Mouse (Mus musculus) megakaryocyte, embryonic 14.5 days (primary cell): ENCODE measurements around the gene Ncor2. TPM values are rescaled to one million over a fixed set of nuclear protein-coding genes. Genes with fewer than 3 reads are reported as not detected.
A peak's percentile ranks its signal among the peaks of the same experiment; 100 is the strongest.

ENCODE experiments used
- H3K27me3 ChIP-seq: replicated peaks from 2 replicates; pipeline ENCODE3; 2012; ENCODE audit warnings: inconsistent platforms
- H3K36me3 ChIP-seq: replicated peaks from 2 replicates; pipeline ENCODE3; 2012; ENCODE audit warnings: low read length, inconsistent platforms, mixed read lengths
- H3K4me1 ChIP-seq: 2 replicates; pipeline ENCODE4 v1.6.1; 2012; ENCODE audit warnings: inconsistent platforms
- H3K4me3 ChIP-seq: replicated peaks from 2 replicates; pipeline ENCODE3; 2012; ENCODE audit warnings: moderate library complexity, mild to moderate bottlenecking, inconsistent platforms
- H3K9me3 ChIP-seq: 2 replicates; pipeline ENCODE4 v1.6.1; 2012; ENCODE audit warnings: inconsistent platforms
- FLI1 ChIP-seq: IDR thresholded peaks from 2 replicates; pipeline ENCODE4 v1.6.1; 2012; ENCODE audit warnings: low read length, inconsistent platforms, mixed read lengths
- GATA1 ChIP-seq: IDR thresholded peaks from 3 replicates; pipeline ENCODE4 v1.6.1; 2012; ENCODE audit warnings: mixed read lengths, low read length, inconsistent platforms, borderline replicate concordance
- polyA plus RNA-seq: library from polyadenylated mRNA; stranded (reverse); fragments of >175 nt; gene quantifications from 2 replicates; pipeline ENCODE4 v1.2.3, GENCODE M21; 2012; ENCODE audit warnings: low replicate concordance; ENCODE audit not compliant: insufficient read depth

Ncor2 gene
- polyA plus RNA-seq, result 103 and 109 TPM in 2 replicates

DNA sequence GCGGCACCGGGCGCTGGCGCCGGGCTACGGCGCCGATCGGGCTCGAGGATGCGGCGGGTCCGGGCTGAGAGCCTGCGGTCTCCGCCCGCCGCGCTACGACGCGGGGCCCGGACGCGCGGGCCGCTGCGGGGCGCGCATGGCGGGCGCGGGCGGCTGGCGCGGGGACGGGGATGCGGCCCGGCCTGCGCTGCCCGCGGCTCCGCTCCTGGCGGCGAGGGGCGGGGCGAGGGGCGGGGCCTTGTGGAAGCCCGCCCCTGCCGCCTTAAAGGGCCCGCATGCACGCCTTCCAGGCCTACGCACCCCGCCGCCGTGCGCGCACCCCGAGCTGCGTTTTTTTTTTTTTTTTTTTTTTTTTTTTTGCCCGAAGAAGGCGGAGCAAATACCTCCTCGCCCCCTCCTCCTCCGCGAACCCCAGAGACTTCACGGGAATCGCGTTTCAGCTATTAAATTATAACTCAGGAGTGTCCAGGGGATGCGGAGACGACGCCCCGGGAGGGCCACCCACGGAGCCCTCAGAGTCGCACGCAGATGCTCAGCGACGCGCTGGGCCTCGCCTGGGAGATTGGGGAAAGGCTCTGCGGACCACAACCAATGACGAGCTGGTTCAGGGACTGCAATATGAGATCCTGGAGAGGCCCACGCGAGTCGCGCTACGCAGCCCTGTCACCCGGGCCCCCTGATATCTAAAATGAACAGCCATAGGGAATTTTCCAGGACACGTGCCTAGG is at the start of gene Ncor2:
Gene Ncor2, minus strand, starts transcription at position 213 of the 728 bp plus-strand sequence.
- peaks cover 75% of the 10 kb centered on the region for H3K27me3 ChIP-seq
- peaks cover 73% of the 10 kb centered on the region for H3K4me1 ChIP-seq
- TF ChIP-seq GATA1 (no peak), FLI1 (no peak)
- no peaks in the 10 kb centered on the region for H3K36me3 ChIP-seq
- H3K9me3 ChIP-seq, result no peaks in the 10 kb centered on the region
- H3K4me3 ChIP-seq, result peak within 1 kb of the TSS; percentile 94

GRCm38 (mm10) chr5:125227699-125228098 is 48.7 kb upstream of the Ncor2 start:
- TF ChIP-seq GATA1 (no peak), FLI1 (no peak)
- peaks cover 64% of the 10 kb centered on the region for H3K27me3 ChIP-seq
- H3K9me3 ChIP-seq, result peaks cover 29% of the 10 kb centered on the region
- no peak overlapping the region for H3K4me3 ChIP-seq
- peaks cover 31% of the 10 kb centered on the region for H3K4me1 ChIP-seq
- H3K36me3 ChIP-seq, result no peaks in the 10 kb centered on the region

DNA sequence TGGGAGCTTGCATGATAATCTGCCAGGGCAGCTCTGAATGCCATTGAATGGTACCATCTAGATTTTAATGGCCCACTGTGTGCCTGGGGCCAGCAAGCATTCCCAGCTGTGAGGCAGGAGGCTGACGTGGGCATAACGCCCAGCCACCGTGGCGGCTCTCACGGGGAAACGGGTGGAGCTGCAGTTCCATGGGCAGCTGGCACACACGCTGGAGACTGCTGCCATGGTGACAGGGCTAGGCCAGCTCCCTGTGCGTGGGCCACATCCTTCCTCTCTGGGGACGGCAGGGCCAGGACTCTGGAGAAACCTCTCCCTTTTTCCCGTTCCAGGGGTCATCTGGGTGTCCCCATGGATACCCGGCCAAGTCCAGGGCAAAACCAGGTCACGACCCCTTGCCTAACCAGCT is 47.2 kb upstream of the Ncor2 start:
- Histone ChIP-seq H3K9me3 (peaks cover 25% of the 10 kb centered on the region), H3K27me3 (peaks cover 79% of the 10 kb centered on the region), H3K4me1 (peaks cover 41% of the 10 kb centered on the region), H3K4me3 (no peak overlapping the region), H3K36me3 (no peaks in the 10 kb centered on the region)
- TF ChIP-seq GATA1 (no peak), FLI1 (no peak)

DNA sequence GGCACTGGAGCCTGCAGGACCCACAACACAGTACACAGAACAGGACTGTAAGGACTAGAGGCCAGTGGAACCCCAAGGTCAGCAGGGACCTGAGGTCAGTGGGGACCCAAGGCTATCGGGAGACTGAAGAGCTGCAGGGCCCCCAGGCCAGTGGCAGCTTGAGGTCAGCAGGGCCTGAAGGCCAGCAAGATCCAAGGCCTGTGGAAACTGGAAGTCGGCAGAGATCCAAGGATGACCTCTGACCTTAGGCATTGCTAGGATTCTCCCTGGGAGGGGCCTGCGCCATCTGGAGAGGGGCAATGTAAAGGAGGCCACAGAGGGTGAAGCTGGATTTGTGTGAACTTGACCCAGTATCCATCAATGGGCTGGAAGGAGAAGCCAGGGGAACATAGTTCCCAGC is 45.9 kb upstream of the Ncor2 start:
- Histone ChIP-seq H3K4me3 (no peak overlapping the region), H3K27me3 (peaks cover 73% of the 10 kb centered on the region), H3K9me3 (peaks cover 26% of the 10 kb centered on the region), H3K4me1 (peaks cover 40% of the 10 kb centered on the region), H3K36me3 (no peaks in the 10 kb centered on the region)
- TF ChIP-seq FLI1, result no peak
- TF ChIP-seq GATA1, result no peak

GRCm38 (mm10) chr5:125223961-125224360 is 44.9 kb upstream of the Ncor2 start:
- peaks cover 43% of the 10 kb centered on the region for H3K4me1 ChIP-seq
- H3K9me3 ChIP-seq, result peaks cover 35% of the 10 kb centered on the region
- H3K36me3 ChIP-seq, result no peaks in the 10 kb centered on the region
- no peak for TF ChIP-seq FLI1
- H3K4me3 ChIP-seq, result no peak overlapping the region
- H3K27me3 ChIP-seq, result peaks cover 76% of the 10 kb centered on the region

- Histone ChIP-seq H3K9me3 (peaks cover 23% of the 10 kb centered on the region), H3K4me3 (peak overlapping the region; percentile 48), H3K4me1 (peaks cover 36% of the 10 kb centered on the region), H3K36me3 (no peaks in the 10 kb centered on the region), H3K27me3 (peaks cover 76% of the 10 kb centered on the region)
- TF ChIP-seq GATA1, result no peak
- no peak for TF ChIP-seq FLI1
Measured at GRCm38 (mm10) chr5:125222706-125223105, 43.7 kb upstream of the Ncor2 start.

- Histone ChIP-seq H3K27me3 (peaks cover 77% of the 10 kb centered on the region), H3K4me1 (peaks cover 36% of the 10 kb centered on the region), H3K4me3 (no peak overlapping the region), H3K36me3 (no peaks in the 10 kb centered on the region), H3K9me3 (peaks cover 15% of the 10 kb centered on the region)
- no peak for TF ChIP-seq GATA1
- no peak for TF ChIP-seq FLI1
Measured at GRCm38 (mm10) chr5:125221868-125222267, 42.8 kb upstream of the Ncor2 start.

- H3K9me3 ChIP-seq, result peaks cover 17% of the 10 kb centered on the region
- TF ChIP-seq FLI1, result no peak
- TF ChIP-seq GATA1, result no peak
- no peak overlapping the region for H3K4me3 ChIP-seq
- no peaks in the 10 kb centered on the region for H3K36me3 ChIP-seq
- peaks cover 82% of the 10 kb centered on the region for H3K27me3 ChIP-seq
- peaks cover 43% of the 10 kb centered on the region for H3K4me1 ChIP-seq
Measured at GRCm38 (mm10) chr5:125217426-125218170, 38.6 kb upstream of the Ncor2 start.

DNA sequence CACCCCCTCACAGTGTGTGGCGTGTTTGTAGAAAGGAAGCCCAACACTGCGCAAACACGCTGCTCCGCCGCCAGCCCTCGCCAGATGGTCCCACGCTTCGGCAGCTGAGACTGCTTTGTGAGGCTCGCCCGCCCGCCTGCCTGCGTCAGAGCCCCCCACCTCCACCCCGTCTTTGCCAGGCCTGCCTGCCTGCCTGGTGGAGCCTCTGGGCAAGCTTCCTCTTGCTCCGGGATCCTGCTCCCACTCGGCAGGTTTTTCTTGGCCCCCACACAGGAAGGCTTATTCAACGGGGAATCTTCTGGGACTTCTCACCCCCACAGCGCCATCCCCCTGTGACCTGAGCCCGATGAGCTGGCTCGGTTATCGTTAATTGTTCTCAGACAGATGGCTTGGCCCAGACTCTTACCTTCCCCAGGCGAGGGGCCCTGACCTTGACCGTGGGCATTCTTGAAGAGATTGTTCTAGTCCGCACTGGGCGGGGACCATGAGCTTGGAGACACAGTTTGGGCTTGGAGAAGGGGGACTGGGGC is 37.0 kb upstream of the Ncor2 start:
- TF ChIP-seq FLI1 (no peak), GATA1 (no peak)
- peaks cover 17% of the 10 kb centered on the region for H3K9me3 ChIP-seq
- no peaks in the 10 kb centered on the region for H3K36me3 ChIP-seq
- peaks cover 76% of the 10 kb centered on the region for H3K27me3 ChIP-seq
- peaks cover 28% of the 10 kb centered on the region for H3K4me1 ChIP-seq
- H3K4me3 ChIP-seq, result no peak overlapping the region

DNA sequence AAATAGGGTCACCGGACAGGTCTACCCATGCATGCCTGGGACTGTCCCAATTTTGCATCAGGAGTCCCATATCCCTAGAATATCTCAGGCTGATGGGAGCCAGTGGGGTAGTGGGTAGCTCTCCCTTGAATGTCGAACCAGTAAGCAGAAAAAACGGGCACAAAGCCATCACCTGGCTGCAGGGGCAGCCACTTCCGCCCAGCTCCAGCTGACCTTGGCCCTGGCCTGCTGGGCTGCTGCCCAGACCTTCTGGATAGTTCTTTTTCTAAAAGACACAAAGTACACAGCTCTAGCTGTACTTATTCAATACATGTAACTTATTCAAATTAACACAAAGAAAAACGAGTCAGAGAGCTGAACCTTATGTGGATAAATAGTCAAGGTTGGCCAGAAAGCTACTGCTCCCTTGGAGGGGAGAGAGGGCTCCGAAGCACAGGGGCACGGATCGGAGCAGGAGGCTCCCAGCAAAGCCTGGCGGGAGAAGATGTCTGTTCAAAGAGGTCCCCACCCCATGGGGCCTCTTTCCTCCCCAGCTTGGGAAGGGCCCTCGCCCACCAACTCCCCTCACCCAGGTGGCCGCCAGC is 36.4 kb upstream of the Ncor2 start:
- Histone ChIP-seq H3K4me3 (no peak overlapping the region), H3K27me3 (peaks cover 78% of the 10 kb centered on the region), H3K9me3 (peaks cover 17% of the 10 kb centered on the region), H3K36me3 (no peaks in the 10 kb centered on the region), H3K4me1 (peaks cover 28% of the 10 kb centered on the region)
- TF ChIP-seq FLI1 (no peak), GATA1 (no peak)
